Mouse (Mus musculus) forebrain, embryonic 12.5 days (tissue): ENCODE data around the gene Tipin. TPM values are rescaled to one million over a fixed set of nuclear protein-coding genes. Genes with fewer than 3 reads are reported as not detected.

Experiments used
- ATAC-seq: fragments of 200-750 bp; cut with Nextera tagmentation; 2 replicates; pipeline ENCODE4 v1.8.0; 2017; ENCODE audit warnings: moderate TSS enrichment; ENCODE audit not compliant: low FRiP score
- H3K27ac ChIP-seq: fragments of 300-500 bp; sonication (generic); 2 replicates; pipeline ENCODE4 v1.5.1; 2016; ENCODE audit warnings: mild to moderate bottlenecking
- H3K27me3 ChIP-seq: fragments of 300-500 bp; sonication (generic); 2 replicates; pipeline ENCODE4 v1.6.1; 2016; ENCODE audit warnings: mild to moderate bottlenecking
- H3K36me3 ChIP-seq: fragments of 300-500 bp; sonication (generic); replicated peaks from 2 replicates; pipeline ENCODE4 v1.6.1; 2016; ENCODE audit warnings: mild to moderate bottlenecking
- H3K4me1 ChIP-seq: fragments of 300-500 bp; sonication (generic); 2 replicates; pipeline ENCODE4 v1.6.1; 2016
- H3K4me2 ChIP-seq: fragments of 300-500 bp; sonication (generic); 2 replicates; pipeline ENCODE4 v1.6.1; 2016; ENCODE audit warnings: mild to moderate bottlenecking, moderate library complexity
- H3K4me3 ChIP-seq: fragments of 300-500 bp; sonication (generic); replicated peaks from 2 replicates; pipeline ENCODE4 v1.5.1; 2016; ENCODE audit warnings: mild to moderate bottlenecking
- H3K9ac ChIP-seq: fragments of 300-500 bp; sonication (generic); 2 replicates; pipeline ENCODE4 v1.6.1; 2016; ENCODE audit warnings: mild to moderate bottlenecking
- H3K9me3 ChIP-seq: fragments of 300-500 bp; sonication (generic); 2 replicates; pipeline ENCODE4 v1.6.1; 2016
- WGBS: fragments of 180-500 bp; shearing (Covaris S2); methylation state at CpG from one replicate; pipeline ENCODE4 v1.1.7; 2016; 5-methylcytosine and 5-hydroxymethylcytosine counted together
- polyA plus RNA-seq: library from polyadenylated mRNA; unstranded; fragments of >200 nt; fragmentation: Nextera tagmentation; extraction: Ambion mirVana; gene quantifications from 2 replicates; pipeline ENCODE4 v1.2.1, GENCODE M21; 2016

The Tipin gene
- polyA plus RNA-seq, 1 experiment from 2014 or later: 252 TPM

DNA sequence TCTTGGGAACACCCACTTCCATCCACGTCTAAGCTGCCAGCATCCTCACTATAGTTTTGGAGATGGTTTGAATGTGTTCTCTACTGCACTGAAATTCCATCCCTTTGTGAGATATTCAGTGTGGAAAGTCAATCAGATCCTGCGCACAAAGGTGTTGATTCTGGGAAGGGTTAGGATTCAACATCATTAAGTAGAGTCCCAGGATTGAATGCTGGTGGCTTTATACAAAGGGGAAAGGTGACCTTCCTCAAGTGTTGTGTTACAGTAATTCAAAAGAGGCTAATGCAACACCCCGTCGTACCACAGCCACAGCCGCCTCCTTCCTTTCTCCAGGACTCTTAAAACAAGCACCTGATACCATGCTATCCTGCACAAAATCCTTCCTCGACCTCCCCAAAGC lies 54.4 kb downstream of the Tipin start:
- Histone ChIP-seq H3K27ac (no peak overlapping the region), H3K9ac (no peak overlapping the region), H3K36me3 (peaks cover 15% of the 10 kb centered on the region), H3K9me3 (no peaks in the 10 kb centered on the region), H3K4me3 (no peak overlapping the region), H3K27me3 (no peaks in the 10 kb centered on the region), H3K4me1 (peaks cover 11% of the 10 kb centered on the region), H3K4me2 (no peak overlapping the region)
- ATAC-seq: no peak
- 83% methylated on average over 6 of the region's 6 CpGs for whole genome bisulfite sequencing

DNA sequence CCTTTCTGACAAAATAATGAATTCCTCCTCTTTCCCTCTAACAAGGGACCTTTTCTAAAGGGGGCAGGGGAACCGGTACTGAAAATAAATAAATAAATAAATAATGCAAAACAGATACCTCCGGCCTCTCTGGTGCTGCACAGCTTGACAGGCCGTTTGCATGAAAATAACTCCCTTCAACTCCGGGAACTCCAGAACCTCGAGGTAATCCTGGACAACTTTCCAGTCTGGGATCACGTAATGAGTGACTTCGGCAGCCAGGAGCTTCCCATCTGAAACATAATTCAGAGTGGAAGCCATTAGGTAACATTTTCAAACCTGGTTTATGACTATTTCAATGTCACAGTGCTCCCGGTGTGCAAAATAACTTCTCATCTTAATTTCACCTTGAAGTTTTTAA lies 58.0 kb downstream of the Tipin start:
- Histone ChIP-seq H3K4me1 (peaks cover 13% of the 10 kb centered on the region), H3K9ac (no peak overlapping the region), H3K36me3 (peaks cover 15% of the 10 kb centered on the region), H3K27ac (no peak overlapping the region), H3K9me3 (no peaks in the 10 kb centered on the region), H3K4me3 (no peak overlapping the region), H3K4me2 (peak overlapping the region; percentile 75), H3K27me3 (no peaks in the 10 kb centered on the region)
- no peak for ATAC-seq
- WGBS: 30% methylated on average over 8 of the region's 8 CpGs

DNA sequence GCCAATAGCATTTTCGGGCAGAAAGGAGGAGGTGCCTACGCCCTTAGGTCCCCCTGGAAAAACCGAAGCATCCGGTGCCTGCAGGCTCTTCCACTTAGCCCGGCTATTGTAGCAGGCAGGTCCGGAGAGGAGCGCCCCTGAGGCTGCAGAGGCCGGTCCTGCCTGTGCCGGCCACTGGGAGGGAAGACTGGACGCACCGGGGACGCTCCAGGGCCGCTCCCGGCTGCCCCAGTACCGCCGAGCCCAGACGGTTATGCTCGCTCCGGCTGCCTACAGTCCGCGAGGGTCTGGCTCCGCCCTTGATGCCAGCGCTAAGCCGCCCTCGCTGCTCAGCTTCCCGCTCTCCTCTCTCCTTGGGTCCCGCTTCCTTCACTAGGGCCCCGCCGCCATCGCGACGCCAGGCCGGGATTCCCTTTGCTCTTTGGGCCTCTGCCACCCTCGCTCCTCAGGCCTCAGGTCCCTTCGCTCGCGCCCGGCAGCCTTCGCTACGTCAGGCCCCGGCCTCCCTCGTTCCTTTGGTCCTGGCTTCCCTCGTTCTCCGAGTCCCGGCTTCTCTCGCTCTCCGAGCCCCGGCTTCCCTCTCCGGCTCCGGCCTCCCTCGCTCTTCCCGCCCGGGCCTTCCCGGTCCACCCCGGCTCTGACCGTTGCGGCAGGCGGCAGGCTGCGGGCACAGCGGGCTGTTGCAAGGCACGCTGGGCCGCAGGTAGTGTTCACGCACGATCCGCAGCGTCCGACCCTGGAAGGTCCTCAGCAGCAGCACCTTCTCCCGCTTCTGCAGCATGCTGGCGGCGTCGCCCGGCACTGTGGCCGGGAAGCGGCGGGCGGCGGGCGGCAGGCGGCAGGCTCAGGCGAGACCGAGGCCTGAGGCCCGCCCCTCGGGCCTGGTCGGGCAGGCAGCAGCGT lies 59.2 kb downstream of the Tipin start:
- peaks cover 13% of the 10 kb centered on the region for H3K4me1 ChIP-seq
- peaks cover 15% of the 10 kb centered on the region for H3K36me3 ChIP-seq
- under 1% methylated on average over 85 of the region's 85 CpGs for WGBS

DNA sequence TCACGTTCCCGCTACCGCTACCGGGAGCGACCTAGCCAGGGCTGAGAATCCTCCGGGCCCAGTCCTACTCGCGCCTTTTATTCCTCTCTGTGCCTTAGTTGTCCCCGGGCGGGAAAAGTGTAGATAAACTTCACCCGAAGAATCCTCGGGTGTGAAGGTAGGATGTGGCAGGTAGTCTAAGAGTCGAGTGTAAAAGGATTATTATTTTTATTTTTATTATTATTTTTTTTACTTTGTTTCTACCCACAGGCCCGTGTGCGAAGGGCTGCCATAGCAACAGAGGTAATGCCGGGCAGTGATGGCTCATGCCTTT lies 59.8 kb downstream of the Tipin start, which contains the start of gene Dis3l:
Gene Dis3l (minus strand): TSS at position 35 of the 313 bp plus-strand sequence.
- Histone ChIP-seq H3K27me3 (no peaks in the 10 kb centered on the region), H3K27ac (peak within 1 kb of the TSS; percentile 99), H3K4me1 (peaks cover 13% of the 10 kb centered on the region), H3K9me3 (no peaks in the 10 kb centered on the region), H3K36me3 (peaks cover 10% of the 10 kb centered on the region), H3K4me3 (peak within 1 kb of the TSS; percentile 58), H3K9ac (peak within 1 kb of the TSS; percentile 98), H3K4me2 (peak within 1 kb of the TSS; percentile 75)
- 14% methylated on average over 16 of the region's 16 CpGs for WGBS
- 0 out of 2 replicates have a peak, but pooled peaks have one; percentile 1 for ATAC-seq

More for the DNA sequence above, 59.2 kb downstream of the Tipin start:
- Histone ChIP-seq H3K27me3 (no peaks in the 10 kb centered on the region), H3K4me3 (peak overlapping the region; percentile 58), H3K9me3 (no peaks in the 10 kb centered on the region), H3K4me2 (peak overlapping the region; percentile 75), H3K27ac (peak overlapping the region; percentile 99), H3K9ac (peak overlapping the region; percentile 98)
- ATAC-seq: peak; percentile 90

DNA sequence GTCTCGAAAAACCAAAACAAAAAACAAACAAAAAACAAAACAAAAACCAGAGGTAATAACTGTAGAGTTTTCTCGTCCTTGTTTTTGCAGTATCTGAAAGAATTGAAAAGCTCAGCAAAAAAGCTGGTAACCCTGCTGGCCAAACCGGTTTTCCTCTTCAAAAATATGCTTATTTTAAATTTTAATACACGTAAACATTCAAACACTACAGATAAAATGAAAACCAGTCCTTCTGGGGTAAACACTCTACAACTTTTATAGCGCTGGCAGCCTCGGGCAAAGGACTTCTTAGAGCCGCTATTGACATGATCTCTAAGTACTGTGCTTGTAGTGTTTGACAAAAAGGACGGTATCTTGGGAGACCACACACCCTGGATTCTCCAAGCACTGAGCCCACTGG lies 60.3 kb downstream of the Tipin start:
- Histone ChIP-seq H3K36me3 (peaks cover 6% of the 10 kb centered on the region; the same call in 1 of the 2 replicates), H3K4me3 (no peak overlapping the region), H3K4me2 (peak overlapping the region; percentile 75; the same call in 1 of the 2 replicates), H3K9me3 (no peaks in the 10 kb centered on the region), H3K27me3 (no peaks in the 10 kb centered on the region), H3K4me1 (peaks cover 13% of the 10 kb centered on the region), H3K27ac (no peak overlapping the region), H3K9ac (no peak overlapping the region)
- WGBS: 89% methylated on average over 8 of the region's 8 CpGs
- no peak for ATAC-seq

DNA sequence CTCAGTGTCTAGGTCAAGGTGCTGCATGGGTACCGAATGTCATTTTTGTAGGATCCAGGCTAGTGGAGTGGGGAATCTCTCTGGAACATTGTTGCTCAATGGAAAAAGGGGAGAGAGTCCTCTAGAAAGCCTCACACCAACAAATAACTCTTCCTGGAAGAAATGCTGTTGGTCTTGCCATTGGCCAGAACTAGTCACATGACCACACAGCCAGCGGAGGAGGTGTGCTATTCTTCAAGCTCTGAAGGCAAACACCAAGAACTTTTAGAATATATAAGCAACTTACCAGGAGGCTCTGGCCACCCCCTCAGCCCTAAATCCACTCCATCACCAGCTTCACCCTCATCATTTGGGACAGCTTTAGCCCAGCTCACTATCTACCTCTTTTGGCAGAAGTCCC lies 62.3 kb downstream of the Tipin start:
- H3K9ac ChIP-seq: no peak overlapping the region
- 94% methylated on average over 2 of the region's 2 CpGs for WGBS
- ATAC-seq: no peak
- H3K27me3 ChIP-seq: no peaks in the 10 kb centered on the region
- H3K36me3 ChIP-seq: no peaks in the 10 kb centered on the region
- H3K4me2 ChIP-seq: no peak overlapping the region
- no peak overlapping the region for H3K4me3 ChIP-seq
- no peak overlapping the region for H3K27ac ChIP-seq
- H3K9me3 ChIP-seq: no peaks in the 10 kb centered on the region
- H3K4me1 ChIP-seq: peaks cover 13% of the 10 kb centered on the region

DNA sequence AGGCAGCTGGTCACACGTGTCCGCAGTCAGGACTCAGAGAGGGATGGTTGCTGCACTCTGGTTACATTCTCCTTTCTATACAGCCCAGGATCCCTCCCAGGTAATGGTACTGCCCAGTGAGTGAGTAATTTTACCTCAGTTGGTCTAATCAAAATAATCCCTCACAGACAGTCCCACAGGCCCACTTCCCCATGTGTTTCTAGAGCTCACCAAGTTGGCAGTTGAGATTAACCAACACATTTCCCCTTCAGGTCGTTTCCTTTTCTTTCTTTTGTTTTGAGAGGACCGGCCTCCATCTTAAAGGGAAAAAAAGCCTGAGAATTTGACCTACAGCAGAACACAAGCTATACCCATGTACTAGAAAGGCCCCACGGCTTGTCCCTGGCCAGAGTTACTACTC lies 64.5 kb downstream of the Tipin start:
- peaks cover 5% of the 10 kb centered on the region; the same call in 1 of the 2 replicates for H3K4me1 ChIP-seq
- no peak overlapping the region for H3K4me3 ChIP-seq
- H3K4me2 ChIP-seq: no peak overlapping the region
- H3K27me3 ChIP-seq: no peaks in the 10 kb centered on the region
- no peak overlapping the region for H3K27ac ChIP-seq
- no peak for ATAC-seq
- 65% methylated on average over 5 of the region's 5 CpGs for WGBS
- H3K9me3 ChIP-seq: no peaks in the 10 kb centered on the region
- no peaks in the 10 kb centered on the region for H3K36me3 ChIP-seq
- no peak overlapping the region for H3K9ac ChIP-seq

DNA sequence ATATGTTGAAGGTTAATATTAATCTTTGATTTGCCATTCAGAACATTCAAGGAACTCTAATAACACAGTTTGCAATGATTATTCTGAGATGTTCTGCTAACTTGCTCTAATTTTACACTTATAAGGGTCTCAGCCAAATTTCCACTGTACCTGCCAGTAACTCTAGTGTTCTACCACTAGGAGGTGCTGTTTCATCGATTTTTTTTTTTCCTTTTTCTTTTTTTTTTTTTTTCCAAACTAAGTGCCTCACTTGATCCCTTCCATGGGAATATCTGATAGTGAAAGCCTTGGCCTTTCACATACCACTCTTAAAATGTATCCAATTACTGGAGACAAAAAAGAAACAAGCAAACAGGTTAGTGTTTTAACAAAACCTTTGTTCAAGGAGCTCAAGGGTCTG lies 66.0 kb downstream of the Tipin start:
- Histone ChIP-seq H3K36me3 (no peaks in the 10 kb centered on the region), H3K4me3 (no peak overlapping the region), H3K9me3 (no peaks in the 10 kb centered on the region), H3K4me2 (no peak overlapping the region), H3K9ac (no peak overlapping the region), H3K27me3 (no peaks in the 10 kb centered on the region), H3K4me1 (0 out of 2 replicates have a peak, but pooled peaks cover 3% of the 10 kb centered on the region), H3K27ac (no peak overlapping the region)
- no peak for ATAC-seq
- 0% methylated on average over 1 of the region's 1 CpGs for WGBS

DNA sequence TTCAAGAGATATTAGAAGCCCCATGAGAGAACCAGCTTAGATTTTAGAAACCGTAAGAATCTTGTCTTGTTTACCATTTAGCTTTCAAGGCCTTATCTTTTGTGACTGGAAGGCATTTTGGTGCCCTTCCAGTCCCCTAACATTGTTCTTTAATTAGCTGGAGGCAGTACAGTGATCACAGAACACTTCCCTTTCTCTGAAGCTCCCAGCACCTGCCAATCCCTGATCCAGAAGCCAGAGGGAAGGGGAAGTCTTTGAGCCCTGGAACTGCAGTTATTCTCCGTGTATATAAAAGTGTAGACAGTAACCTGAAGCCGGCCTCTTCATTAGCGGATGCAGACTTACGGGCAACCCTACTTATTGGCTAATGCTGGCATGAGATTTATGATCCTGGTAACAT lies 68.1 kb downstream of the Tipin start:
- ATAC-seq: no peak
- H3K9ac ChIP-seq: no peak overlapping the region
- WGBS: 71% methylated on average over 5 of the region's 5 CpGs
- H3K9me3 ChIP-seq: no peaks in the 10 kb centered on the region
- no peak overlapping the region for H3K4me2 ChIP-seq
- 0 out of 2 replicates have a peak, but pooled peaks cover 3% of the 10 kb centered on the region for H3K4me1 ChIP-seq
- no peaks in the 10 kb centered on the region for H3K36me3 ChIP-seq
- no peak overlapping the region for H3K4me3 ChIP-seq
- H3K27me3 ChIP-seq: no peaks in the 10 kb centered on the region
- no peak overlapping the region for H3K27ac ChIP-seq

DNA sequence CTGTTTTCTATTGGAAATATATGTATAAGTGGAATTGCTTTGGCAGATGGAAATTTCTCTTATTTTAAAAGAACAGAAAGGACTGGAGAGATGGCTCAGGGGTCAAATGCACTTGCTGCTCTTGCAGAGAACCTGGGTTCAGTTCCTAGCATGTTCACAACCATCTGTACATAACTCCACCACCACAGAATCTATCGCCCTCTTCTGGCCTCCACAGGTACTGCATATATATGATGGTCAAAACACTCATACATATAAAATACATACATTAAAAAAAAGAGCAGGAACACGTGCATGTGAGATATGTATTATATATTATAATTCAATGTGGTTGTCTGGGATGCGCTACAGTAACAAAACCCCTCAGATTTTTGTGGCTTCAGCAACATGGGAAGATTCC lies 69.8 kb downstream of the Tipin start:
- Histone ChIP-seq H3K27ac (no peak overlapping the region), H3K9me3 (no peaks in the 10 kb centered on the region), H3K9ac (no peak overlapping the region), H3K4me2 (no peak overlapping the region), H3K27me3 (no peaks in the 10 kb centered on the region), H3K4me3 (no peak overlapping the region), H3K4me1 (0 out of 2 replicates have a peak, but pooled peaks cover 3% of the 10 kb centered on the region), H3K36me3 (no peaks in the 10 kb centered on the region)
- no peak for ATAC-seq
- 48% methylated on average over 3 of the region's 3 CpGs for WGBS
